In the genomic region with DNA sequence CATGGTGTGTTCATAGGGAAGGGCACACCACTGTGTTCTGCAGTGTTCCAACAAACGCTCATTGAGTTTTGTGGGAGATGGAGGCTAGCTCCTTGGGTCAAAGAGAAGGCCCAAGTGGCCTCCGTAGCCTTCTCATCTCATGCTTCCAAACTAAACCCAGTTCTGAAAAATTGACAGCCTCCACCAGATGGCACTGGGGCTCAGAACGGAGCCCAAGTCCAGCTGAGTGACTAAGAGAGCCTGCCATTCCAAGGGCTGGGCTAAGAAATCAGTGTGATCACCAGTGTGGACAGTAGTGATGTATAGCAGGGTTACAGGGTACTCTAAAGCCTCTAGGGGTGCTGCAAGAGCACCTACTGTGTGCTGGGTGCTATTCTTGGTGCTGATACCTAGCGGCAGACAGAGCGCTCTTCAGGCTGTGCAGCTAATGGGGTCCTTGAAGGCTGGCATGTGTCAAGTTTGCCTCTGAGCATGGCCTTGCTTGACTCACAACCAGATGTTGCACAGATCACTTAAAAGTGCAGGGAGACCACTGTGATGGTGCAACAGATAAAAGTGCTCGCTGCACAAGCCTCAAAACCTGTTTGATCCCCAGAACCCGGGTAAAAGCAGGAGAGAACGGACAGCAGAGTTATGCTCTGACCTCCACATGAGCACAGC, we compare ENCODE assay signal across 9 mouse cellular contexts. TPM values are rescaled to one million over a fixed set of nuclear protein-coding genes. Genes with fewer than 3 reads are reported as not detected.
A peak's percentile ranks its signal among the peaks of the same experiment; 100 is the strongest.
DNase-seq lines count a peak whose midpoint lies in the region; TF ChIP-seq lines count a peak whose summit lies in the region.
"Had no signal": no experiment of that assay in that cellular context is flagged by ENCODE, and none has a peak within 500 bp of the region (broad histone marks: within the 10 kb centered on the region; RNA-seq: fewer than 3 reads in every experiment).

No protein-coding gene starts in this region.

- H3K27ac ChIP-seq in left cerebral cortex, adult 2 months: no peak overlapping the region
- H3K27ac ChIP-seq: liver, embryonic 13.5 days had no signal

- no peak overlapping the region for H3K4me3 ChIP-seq in left cerebral cortex, adult 2 months
- H3K4me3 ChIP-seq: liver, embryonic 13.5 days had no signal

- peak; percentile 52 for TF ChIP-seq CTCF in left cerebral cortex, adult 2 months (IDR thresholded peaks at IDR 0.05)

- DNase-seq in embryo, embryonic 11 days: peak; percentile 31
- no peak for DNase-seq in embryo, embryonic 10 days (ENCODE audit: low spot score)
- DNase-seq in left cerebral cortex, adult 2 months (ENCODE audit: extremely low spot score in 1 of 2, low spot score in 2 of 2): no peak
- DNase-seq in left cerebral cortex, adult 11 months (ENCODE audit: low spot score): no peak
- DNase-seq in adrenal gland, postnatal 10 days: peak; percentile 57
- peak; percentile 42 for DNase-seq in kidney, postnatal 10 days
- DNase-seq in right cerebral cortex, postnatal 14 days: no peak
- no peak for DNase-seq in spleen, postnatal 36 days (ENCODE audit: low spot score in 2 of 2)
- DNase-seq: liver, embryonic 13.5 days had no signal

- intact Hi-C loops in left cerebral cortex, adult 2 months (cut with DNase I): loop anchor here (2.0 kb wide), 1 partner anchor 54 kb away; no protein-coding TSS in a partner anchor

RNA-seq across cellular contexts. Expression of a gene that starts 8.9 kb away (rescaled TPM):
- 10 to 100 TPM; 88.7 to 94.1 TPM for total RNA-seq in left cerebral cortex, adult 2 months (2021)
- 10 to 100 TPM; 39.7 to 51.8 TPM for total RNA-seq in adrenal gland, postnatal 10 days (2021)

Comparison
In these comparisons a context has a peak if more than half of its experiments do, and no peak if none do; other contexts are left out.
1. DNase-seq: peak in embryo, embryonic 11 days (single experiment), adrenal gland, postnatal 10 days (single experiment) and kidney, postnatal 10 days (single experiment); none in embryo, embryonic 10 days (single experiment), left cerebral cortex, adult 2 months (0 of 2), left cerebral cortex, adult 11 months (single experiment), right cerebral cortex, postnatal 14 days (single experiment) and spleen, postnatal 36 days (0 of 2).